Mouse (Mus musculus) CH12.LX (cell line): Measurements from ENCODE around the gene Pde6b. TPM values are rescaled to one million over a fixed set of nuclear protein-coding genes. Genes with fewer than 3 reads are reported as not detected.

Source experiments
- DNase-seq: peaks from one replicate; pipeline ENCODE4 v3.0.0-alpha.2; 2013; ENCODE audit errors: extremely low read depth
- H3K27ac ChIP-seq: 2 replicates; pipeline ENCODE4 v1.5.1; 2012; ENCODE audit warnings: low read depth, mild to moderate bottlenecking, control low read depth, moderate library complexity; ENCODE audit not compliant: insufficient read depth
- H3K27me3 ChIP-seq: replicated peaks from 2 replicates; pipeline ENCODE3; 2012; ENCODE audit warnings: inconsistent platforms
- H3K36me3 ChIP-seq, 2 experiments: replicated peaks in 1 of 2; 2 replicates each; pipeline versions ENCODE3 to v1.6.1; 2012; ENCODE audit warnings: inconsistent platforms in 1 of 2, low read length in 1 of 2, mild to moderate bottlenecking in 1 of 2, mixed read lengths in 1 of 2, moderate library complexity in 1 of 2; ENCODE audit not compliant: control insufficient read depth in 1 of 2, insufficient read depth in 1 of 2
- H3K4me1 ChIP-seq, 2 experiments: 2 replicates each; pipeline ENCODE4 v1.6.1; 2012; ENCODE audit warnings: inconsistent platforms in 1 of 2, moderate library complexity in 1 of 2; ENCODE audit not compliant: insufficient read depth in 2 of 2, control insufficient read depth in 1 of 2
- H3K4me2 ChIP-seq: 2 replicates; pipeline ENCODE4 v1.6.1; 2012; ENCODE audit warnings: low read depth, mild to moderate bottlenecking, control low read depth; ENCODE audit not compliant: poor library complexity, insufficient read depth, severe bottlenecking
- H3K4me3 ChIP-seq, 3 experiments: fragments of 150-350 bp in 1 of 3; sonication (generic) in 1 of 3; replicated peaks in 1 of 3; 2 replicates each; pipeline versions ENCODE3 to v1.5.1; 2011 to 2012; ENCODE audit warnings: low read depth in 2 of 3, low read length in 2 of 3, mild to moderate bottlenecking in 2 of 3, moderate library complexity in 2 of 3, control low read depth in 1 of 3, improper control_type of control experiment in 1 of 3, inconsistent platforms in 1 of 3, mixed read lengths in 1 of 3; ENCODE audit not compliant: poor library complexity in 1 of 3
- H3K79me2 ChIP-seq: replicated peaks from 2 replicates; pipeline ENCODE4 v1.6.1; 2012; ENCODE audit warnings: mild to moderate bottlenecking, moderate library complexity; ENCODE audit not compliant: control insufficient read depth, poor library complexity, insufficient read depth, severe bottlenecking; ENCODE audit errors: extremely low read depth
- H3K9ac ChIP-seq: 2 replicates; pipeline ENCODE4 v1.6.1; 2012; ENCODE audit warnings: low read depth, mild to moderate bottlenecking, control low read depth, moderate library complexity; ENCODE audit not compliant: insufficient read depth
- H3K9me3 ChIP-seq: replicated peaks from 2 replicates; pipeline ENCODE3; 2012; ENCODE audit warnings: low read length, inconsistent platforms, mixed read lengths
- CHD1 ChIP-seq: IDR thresholded peaks from 2 replicates; pipeline ENCODE4 v1.6.1; 2012; ENCODE audit warnings: low read depth, low read length, improper control_type of control experiment, inconsistent platforms
- CHD2 ChIP-seq: IDR thresholded peaks from 2 replicates; pipeline ENCODE4 v1.6.1; 2011; ENCODE audit warnings: low read length, improper control_type of control experiment
- CTCF ChIP-seq, 2 experiments: IDR thresholded peaks in 1 of 2; conservative IDR thresholded peaks in 1 of 2; 2 replicates each; pipeline ENCODE4 v1.5.1; 2011 to 2012; ENCODE audit warnings: low read depth in 2 of 2, low read length in 2 of 2, improper control_type of control experiment in 1 of 2, inconsistent platforms in 1 of 2, mild to moderate bottlenecking in 1 of 2, moderate library complexity in 1 of 2
- ELF1 ChIP-seq: IDR thresholded peaks from 2 replicates; pipeline ENCODE4 v1.6.1; 2014; ENCODE audit warnings: low read depth, mild to moderate bottlenecking, inconsistent platforms, low read length, improper control_type of control experiment
- EP300 ChIP-seq: IDR thresholded peaks from 2 replicates; pipeline ENCODE4 v1.6.1; 2011; ENCODE audit warnings: low read length, improper control_type of control experiment
- ETS1 ChIP-seq: conservative IDR thresholded peaks from 2 replicates; pipeline ENCODE4 v1.6.1; 2012; ENCODE audit warnings: low read depth, mild to moderate bottlenecking, inconsistent platforms, low read length, improper control_type of control experiment, moderate library complexity
- HCFC1 ChIP-seq: IDR thresholded peaks from 2 replicates; pipeline ENCODE4 v1.6.1; 2012; ENCODE audit warnings: low read depth, mild to moderate bottlenecking, inconsistent platforms, low read length, improper control_type of control experiment
- JUN ChIP-seq: IDR thresholded peaks from 2 replicates; pipeline ENCODE4 v1.6.1; 2011; ENCODE audit warnings: low read depth, mild to moderate bottlenecking, low read length, improper control_type of control experiment, moderate library complexity; ENCODE audit not compliant: insufficient read depth
- KAT2A ChIP-seq: IDR thresholded peaks from 2 replicates; pipeline ENCODE4 v1.6.1; 2012; ENCODE audit warnings: low read length, improper control_type of control experiment, inconsistent platforms; ENCODE audit not compliant: insufficient replicate concordance
- MAZ ChIP-seq: IDR thresholded peaks from 2 replicates; pipeline ENCODE4 v1.6.1; 2012; ENCODE audit warnings: low read depth, mild to moderate bottlenecking, inconsistent platforms, low read length, improper control_type of control experiment, moderate library complexity
- POLR2A ChIP-seq: IDR thresholded peaks from 2 replicates; pipeline ENCODE4 v1.6.1; 2011; ENCODE audit warnings: low read depth, mild to moderate bottlenecking, improper control_type of control experiment, low read length
- SIN3A ChIP-seq: IDR thresholded peaks from 2 replicates; pipeline ENCODE4 v1.6.1; 2012; ENCODE audit warnings: low read length, improper control_type of control experiment, inconsistent platforms
- TBP ChIP-seq: conservative IDR thresholded peaks from 2 replicates; pipeline ENCODE4 v1.6.1; 2011; ENCODE audit warnings: low read depth, low read length, improper control_type of control experiment
- USF2 ChIP-seq: conservative IDR thresholded peaks from 2 replicates; pipeline ENCODE4 v1.6.1; 2011; ENCODE audit warnings: low read depth, low read length, improper control_type of control experiment
- ZC3H11A ChIP-seq: IDR thresholded peaks from 2 replicates; pipeline ENCODE4 v1.6.1; 2012; ENCODE audit warnings: low read depth, mild to moderate bottlenecking, inconsistent platforms, low read length, improper control_type of control experiment
- ZNF384 ChIP-seq: IDR thresholded peaks from 2 replicates; pipeline ENCODE4 v1.6.1; 2012; ENCODE audit warnings: low read depth, low read length, improper control_type of control experiment, inconsistent platforms
- dilution Hi-C: fragments of 300-500 bp; cut with MboI; formaldehyde crosslinking; loops from 2 replicates; pipeline ENCODE4 v1.14.3; 2020; ENCODE audit warnings: low sequenced_read_pairs; ENCODE audit not compliant: extremely low pct_unique_long_range_greater_than_20kb, extremely low pct_ligation_motif_present
- in situ Hi-C: fragments of 300-500 bp; cut with MboI; formaldehyde crosslinking; loops from 3 replicates; pipeline ENCODE4 v1.14.3; 2019; ENCODE audit warnings: low sequenced_read_pairs, low pct_ligation_motif_present, low pct_unique_long_range_greater_than_20kb, mixed read lengths
- polyA plus RNA-seq: library from polyadenylated mRNA; unstranded; fragments of >175 nt; gene quantifications from 2 replicates; pipeline ENCODE4 v1.2.1, GENCODE M21; 2012; ENCODE audit warnings: low read depth; ENCODE audit not compliant: insufficient read length
- total RNA-seq, 2 experiments: library from RNA; depleted of rRNA; stranded (reverse); fragments of 300-350 nt in 1 of 2; fragments of >200 nt in 1 of 2; gene quantifications; 2 replicates each; pipeline ENCODE4 v1.2.3; 2012 to 2014

Pde6b gene
- total and polyA plus RNA-seq, 3 experiments, result 0.11 TPM; not detected in 2

DNA sequence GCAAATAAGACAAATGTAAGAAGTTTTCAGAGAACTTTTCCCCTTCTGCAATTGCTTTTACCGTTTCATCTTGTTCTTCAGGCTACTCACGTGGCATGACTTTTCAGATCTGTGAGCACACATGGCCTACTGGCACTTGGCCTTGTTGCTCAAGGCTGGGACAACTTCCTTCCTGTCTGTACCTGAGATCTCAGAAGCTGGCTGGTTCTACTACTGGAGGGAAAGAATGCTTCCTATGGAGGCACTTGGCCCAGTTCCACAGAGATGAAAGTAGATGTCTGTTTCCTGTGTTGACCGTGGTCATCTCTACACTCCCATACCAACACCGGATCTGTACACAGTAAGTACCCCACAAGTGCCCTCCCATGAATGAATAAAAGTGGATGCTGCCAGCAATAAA lies 28.0 kb upstream of the Pde6b start:
- Histone ChIP-seq H3K4me2 (no peak overlapping the region), H3K36me3 (peaks cover 0 to 1% of the 10 kb centered on the region in 2 experiments), H3K79me2 (no peaks in the 10 kb centered on the region), H3K4me3 (no peak overlapping the region), H3K9me3 (peaks cover 3% of the 10 kb centered on the region), H3K27me3 (no peaks in the 10 kb centered on the region), H3K27ac (no peak overlapping the region)
- in situ Hi-C loops, result no loop called here
- dilution Hi-C loops, result no loop called here
- no peak for DNase-seq
- TF ChIP-seq CHD1 (no peak), ELF1 (no peak)
- TF ChIP-seq, all 38 proteins: peak for 0
- no peaks in the 10 kb centered on the region for H3K4me1 ChIP-seq
- no peak overlapping the region for H3K9ac ChIP-seq

DNA sequence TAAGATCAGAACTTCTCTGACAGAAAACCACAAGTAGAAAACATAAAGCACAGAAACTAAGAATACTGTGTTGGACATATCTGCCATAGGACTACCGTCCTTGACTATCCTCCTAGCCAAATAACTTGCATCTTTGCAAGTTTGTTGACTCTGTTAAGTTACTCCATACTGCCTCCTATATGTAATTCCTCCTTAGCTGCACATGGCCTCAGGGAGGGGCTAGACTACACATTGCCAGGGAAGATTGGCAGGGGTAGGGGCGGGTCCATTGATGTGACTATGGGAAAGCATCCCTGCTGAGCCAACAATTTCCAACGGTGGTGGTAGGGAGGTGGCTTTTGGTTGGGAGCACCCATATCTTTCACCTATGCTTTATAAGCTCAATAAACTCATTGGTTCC lies 25.9 kb upstream of the Pde6b start:
- Histone ChIP-seq H3K79me2 (no peaks in the 10 kb centered on the region), H3K9me3 (peaks cover 13% of the 10 kb centered on the region), H3K27me3 (no peaks in the 10 kb centered on the region), H3K9ac (no peak overlapping the region)
- dilution Hi-C loops, result no loop called here
- TF ChIP-seq MAZ, result no peak
- no peak for TF ChIP-seq HCFC1
- TF ChIP-seq CTCF (conservative IDR thresholded peaks at IDR 0.05 in 1 of 2, IDR thresholded peaks at IDR 0.05 in 1 of 2; ENCODE audit: low read depth in 2 of 2, low read length in 2 of 2), result peak in 1 of 2 experiments; percentile 56; a peak in 2 of 4 replicates
- TF ChIP-seq ZNF384, result no peak
- no peak for TF ChIP-seq KAT2A
- no peak for TF ChIP-seq JUN
- TF ChIP-seq, all 38 proteins: peak for 1
- Histone ChIP-seq H3K27ac (no peak overlapping the region), H3K36me3 (no peaks in the 10 kb centered on the region), H3K4me2 (no peak overlapping the region), H3K4me3 (no peak overlapping the region), H3K4me1 (no peaks in the 10 kb centered on the region)
- DNase-seq, result peak; percentile 7
- in situ Hi-C loops, result no loop called here

DNA sequence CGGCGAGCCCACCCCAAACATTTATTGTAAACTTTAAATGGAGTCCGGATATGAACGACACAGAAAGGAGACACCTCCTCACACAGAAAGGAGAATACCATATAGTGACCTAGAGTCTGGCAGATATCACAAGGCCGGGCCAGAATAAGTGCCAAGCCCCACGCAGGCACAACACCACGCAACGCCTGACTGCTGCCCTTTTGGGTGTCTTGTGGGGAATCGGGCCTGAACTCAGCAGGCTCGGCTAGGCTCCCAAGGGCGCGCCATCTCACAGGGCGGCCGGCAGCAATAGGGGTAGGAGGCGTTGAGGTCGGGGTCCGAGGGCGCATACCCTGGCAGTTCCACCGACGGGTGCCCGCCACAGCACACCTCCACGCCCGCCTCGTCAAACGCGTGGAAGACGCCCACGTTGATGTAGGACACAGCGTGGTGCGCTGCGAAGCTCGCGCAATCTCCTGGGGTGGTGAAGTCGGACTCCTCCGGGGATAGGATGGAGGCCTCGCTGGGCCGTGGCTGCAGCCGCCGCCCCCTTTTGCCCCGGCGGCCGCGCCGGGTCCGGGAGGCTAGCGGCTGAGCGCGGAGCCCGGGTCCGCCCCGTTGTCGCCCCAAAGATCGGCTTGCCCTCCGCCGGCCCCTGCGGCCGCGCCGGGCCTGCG lies 21.7 kb upstream of the Pde6b start:
- TF ChIP-seq ZNF384, result no peak
- no peak for TF ChIP-seq POLR2A
- no peak for TF ChIP-seq SIN3A
- no peak for TF ChIP-seq ETS1
- TF ChIP-seq CHD2, result no peak
- TF ChIP-seq USF2, result no peak
- no peak for TF ChIP-seq EP300
- TF ChIP-seq TBP, result no peak
- TF ChIP-seq ELF1, result no peak
- TF ChIP-seq KAT2A, result no peak
- no peak for TF ChIP-seq ZC3H11A
- in situ Hi-C loops (no loop called here), dilution Hi-C loops (no loop called here)
- Histone ChIP-seq H3K4me1 (no peaks in the 10 kb centered on the region), H3K4me3 (no peak overlapping the region), H3K27ac (no peak overlapping the region), H3K27me3 (peaks cover 12% of the 10 kb centered on the region), H3K79me2 (no peaks in the 10 kb centered on the region), H3K9me3 (peaks cover 21% of the 10 kb centered on the region), H3K36me3 (no peaks in the 10 kb centered on the region), H3K9ac (no peak overlapping the region), H3K4me2 (no peak overlapping the region)
- no peak for DNase-seq
